Mouse (Mus musculus): ENCODE results near the gene Nme6.
A peak's percentile ranks its signal among the peaks of the same experiment; 100 is the strongest.

Nme6 gene

DNA sequence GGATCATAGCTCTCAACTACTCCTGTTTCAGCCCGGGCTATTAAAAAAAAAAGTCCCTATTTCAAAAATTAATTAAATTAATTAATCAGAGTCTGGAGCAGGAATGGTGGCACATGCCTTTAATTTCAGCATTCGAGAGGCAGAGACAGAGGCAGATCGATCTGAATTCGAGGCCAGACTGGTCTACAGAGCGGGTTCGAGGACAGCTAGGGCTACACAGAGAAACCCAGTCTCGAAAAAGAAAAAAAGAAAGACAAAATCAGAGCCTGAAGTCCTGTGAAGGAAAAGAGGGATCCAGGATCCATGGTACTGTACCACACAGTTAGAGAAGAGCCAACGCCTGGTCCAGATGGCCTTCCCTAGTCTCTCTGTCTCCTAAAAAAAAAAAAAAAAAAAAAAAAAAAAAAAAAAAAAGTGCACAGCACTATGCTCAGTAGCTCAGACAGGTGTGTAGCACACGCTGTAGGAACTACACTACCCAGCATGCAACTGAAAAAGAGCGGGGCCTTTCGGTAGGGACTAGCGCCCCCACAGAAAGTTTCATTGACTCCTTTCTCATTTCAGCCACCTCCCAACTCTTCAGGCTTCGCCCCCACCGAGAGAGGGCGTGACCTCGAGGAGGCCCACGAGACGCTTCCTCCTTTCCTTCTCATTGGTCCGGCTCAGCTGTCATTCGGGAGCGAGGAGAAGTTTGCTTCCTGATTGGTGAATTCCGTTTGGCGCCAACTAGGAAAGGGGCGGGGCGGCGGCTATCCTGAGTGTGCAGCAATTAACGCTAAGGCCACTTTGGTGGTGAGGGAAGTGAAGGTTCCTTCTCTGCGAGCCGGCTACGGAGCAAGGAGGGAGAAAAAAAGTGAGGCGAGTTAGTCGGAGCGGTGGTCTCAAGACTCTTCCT, 42.5 kb downstream of the Nme6 start, which contains the start of gene Cdc25a:
Cdc25a (plus strand) TSS at position 783 of the 895 bp plus-strand sequence.
- peak; percentile 100 for DNase-seq (ENCODE audit: low read depth)

DNA sequence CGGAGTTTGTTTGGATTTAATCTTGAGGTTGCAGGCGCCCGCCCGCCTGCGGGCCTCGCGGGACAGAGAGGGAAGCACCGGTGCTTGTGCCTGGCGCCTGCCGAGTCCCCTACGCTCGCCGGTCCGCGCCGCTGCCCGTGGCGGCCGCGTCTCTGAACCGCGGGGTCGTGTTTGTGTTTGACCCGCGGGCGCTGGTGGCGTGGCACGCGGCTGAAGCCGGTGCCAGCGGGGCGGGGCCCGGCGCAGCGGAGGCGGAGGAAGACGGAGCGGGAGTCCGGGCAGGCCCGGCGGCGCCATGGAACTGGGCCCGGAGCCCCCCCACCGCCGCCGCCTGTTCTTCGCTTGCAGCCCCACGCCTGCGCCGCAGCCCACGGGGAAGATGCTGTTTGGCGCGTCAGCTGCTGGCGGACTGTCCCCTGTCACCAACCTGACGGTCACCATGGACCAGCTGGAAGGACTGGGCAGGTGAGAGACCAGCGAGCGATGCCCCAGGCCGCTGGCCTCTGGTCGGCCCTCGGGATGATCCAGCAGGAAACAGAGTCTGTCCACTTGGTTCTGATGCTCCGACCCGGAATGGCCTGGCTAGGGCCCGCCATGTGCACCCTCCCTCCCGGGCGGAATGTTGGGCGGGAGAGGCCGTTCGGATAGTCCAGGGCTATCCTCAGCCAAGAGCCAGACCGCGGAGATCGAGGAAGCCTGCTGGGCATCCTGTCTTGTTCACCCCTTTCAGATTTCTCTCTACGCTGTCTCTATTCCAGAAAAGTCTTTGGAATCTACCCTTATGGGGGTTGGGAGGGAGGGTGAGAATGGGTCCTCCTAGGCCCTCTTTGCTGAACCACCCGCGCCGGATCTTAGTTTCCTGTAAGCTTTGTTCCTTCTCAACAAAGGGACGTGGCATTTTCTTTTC, 43.4 kb downstream of the Nme6 start:
- DNase-seq (ENCODE audit: low read depth) = peak; percentile 50

DNA sequence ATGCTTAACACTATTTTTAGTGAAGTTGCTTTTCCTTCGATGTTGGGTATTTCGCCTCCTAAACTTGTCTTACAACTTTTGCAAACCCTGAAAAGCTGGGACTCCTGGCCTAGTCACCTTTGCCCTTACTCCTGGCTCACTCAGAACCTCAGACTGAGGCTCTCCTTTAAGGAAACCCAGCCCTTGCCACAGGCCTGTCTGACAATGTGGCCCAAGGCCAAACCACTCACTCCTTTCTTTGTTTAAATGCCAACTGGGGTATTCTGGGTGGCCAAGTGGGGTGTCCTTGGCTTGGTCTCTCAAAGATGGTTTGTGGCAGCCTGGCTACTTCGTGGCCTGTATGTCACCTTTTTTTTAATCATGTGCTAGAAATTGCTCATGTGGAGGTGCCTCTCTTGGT, 44.2 kb downstream of the Nme6 start:
- DNase-seq (ENCODE audit: low read depth) = peak; percentile 74

DNA sequence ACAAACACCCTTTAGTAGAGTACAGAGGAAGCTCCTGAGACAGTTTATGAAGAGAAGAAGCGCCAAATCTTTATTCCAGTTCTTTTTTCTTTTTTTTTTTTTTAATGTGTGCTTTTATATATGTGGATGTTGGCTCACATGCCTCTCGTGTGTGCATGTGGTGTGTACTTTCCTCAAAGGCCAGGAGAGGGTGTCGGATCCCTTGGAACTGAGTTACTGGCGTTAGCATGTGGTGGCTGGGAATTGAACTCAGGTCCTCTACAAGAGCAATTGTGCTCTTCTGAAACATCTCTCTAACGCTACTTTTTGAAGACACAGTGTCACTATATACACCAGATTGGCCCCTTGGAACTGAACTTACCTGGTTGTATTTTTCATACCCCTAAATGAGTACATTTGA, 45.1 kb downstream of the Nme6 start:
- DNase-seq (ENCODE audit: low read depth) = peak; percentile 59

DNA sequence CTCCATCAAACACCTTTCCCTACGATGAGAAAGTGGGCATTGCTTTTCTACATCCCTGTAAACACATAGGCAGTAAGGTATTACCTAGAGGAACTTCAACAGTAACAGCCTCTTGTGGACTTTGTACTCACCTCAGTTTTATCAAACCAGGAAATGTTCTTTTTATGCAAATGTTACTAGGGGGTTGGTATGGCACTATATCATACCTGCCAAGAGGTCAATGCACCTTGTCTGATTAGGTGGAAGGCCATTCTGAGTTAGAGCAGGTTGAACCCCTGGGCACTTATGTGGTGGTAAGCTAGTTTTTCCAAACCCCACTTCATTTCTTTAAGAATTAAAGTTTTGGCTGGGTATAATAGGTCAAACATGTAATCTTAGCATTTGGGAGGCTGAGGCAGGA, 46.8 kb downstream of the Nme6 start:
- DNase-seq (ENCODE audit: low read depth) = no peak

DNA sequence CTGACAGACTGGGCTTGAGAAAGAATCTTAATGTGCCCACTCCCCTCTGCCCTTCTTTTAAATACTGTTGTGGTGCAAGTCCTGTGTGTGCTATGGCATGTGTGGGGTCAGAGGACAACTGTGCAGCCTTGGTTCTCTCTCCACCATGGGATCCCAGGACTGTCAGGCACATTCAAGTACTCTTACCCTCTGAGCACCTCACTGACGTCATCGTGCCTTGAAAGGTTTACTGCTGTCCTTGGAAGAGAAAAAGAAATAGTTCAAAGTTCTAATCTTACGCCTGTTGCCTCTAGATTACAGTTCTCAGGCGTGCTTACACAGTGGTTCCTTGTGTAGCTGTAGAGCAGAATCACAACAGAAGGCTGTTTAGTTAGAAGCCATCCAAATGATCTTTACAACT, 53.7 kb downstream of the Nme6 start:
- DNase-seq (ENCODE audit: low read depth) = no peak

DNA sequence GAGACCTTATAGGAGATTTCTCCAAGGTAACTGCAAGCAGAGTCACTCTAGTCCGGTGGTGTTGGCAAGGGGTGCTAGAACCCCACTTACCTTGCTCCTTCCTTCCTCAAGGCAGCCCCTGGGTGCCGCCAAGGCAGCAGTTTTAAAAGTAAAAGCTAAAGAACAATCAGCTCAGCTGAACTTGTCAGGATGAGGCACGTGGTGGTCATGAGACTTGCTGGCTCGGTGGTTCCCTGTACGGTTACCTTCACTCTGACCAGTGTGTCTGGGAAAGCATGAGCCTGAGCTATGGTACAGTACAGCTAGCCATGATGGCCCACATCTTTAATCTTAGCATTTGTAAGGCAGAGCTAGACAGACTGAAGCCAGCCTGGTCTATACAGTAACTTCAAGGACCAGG, 54.8 kb downstream of the Nme6 start:
- DNase-seq (ENCODE audit: low read depth) = no peak

DNA sequence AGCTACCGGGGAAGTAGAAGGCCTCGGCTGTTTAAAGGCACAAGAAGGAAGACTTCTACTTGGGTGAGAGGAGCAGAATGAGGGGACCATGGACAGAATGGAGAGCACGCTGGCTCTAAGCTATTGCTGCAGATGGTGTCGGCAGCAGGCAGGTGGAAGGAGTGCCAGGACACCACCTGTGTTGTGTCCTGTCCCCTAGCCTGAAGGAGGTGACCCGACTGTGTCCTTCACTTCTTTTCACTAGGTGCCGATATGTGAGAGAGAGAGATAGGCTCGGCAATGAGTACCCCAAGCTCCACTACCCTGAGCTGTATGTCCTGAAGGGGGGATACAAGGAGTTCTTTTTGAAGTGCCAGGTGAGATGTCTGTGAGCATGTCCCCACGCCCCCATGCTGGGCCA, 59.0 kb downstream of the Nme6 start:
- DNase-seq (ENCODE audit: low read depth) = no peak
